Mouse (Mus musculus) heart, embryonic 12.5 days (tissue): ENCODE results near the gene Itga7. TPM values are rescaled to one million over a fixed set of nuclear protein-coding genes. Genes with fewer than 3 reads are reported as not detected.

Experiments used
- ATAC-seq: fragments of 200-750 bp; cut with Nextera tagmentation; 2 replicates; pipeline ENCODE4 v1.8.0; 2017; ENCODE audit warnings: moderate TSS enrichment, moderate library complexity; ENCODE audit not compliant: insufficient number of reproducible peaks, low FRiP score
- H3K27ac ChIP-seq: fragments of 300-500 bp; sonication (generic); 2 replicates; pipeline ENCODE4 v1.5.1; 2016; ENCODE audit warnings: mild to moderate bottlenecking, moderate library complexity; ENCODE audit not compliant: poor library complexity, severe bottlenecking
- H3K27me3 ChIP-seq: fragments of 300-500 bp; sonication (generic); replicated peaks from 2 replicates; pipeline ENCODE4 v1.6.1; 2016; ENCODE audit warnings: mild to moderate bottlenecking, moderate library complexity
- H3K36me3 ChIP-seq: fragments of 300-500 bp; sonication (generic); 2 replicates; pipeline ENCODE4 v1.6.1; 2016; ENCODE audit warnings: mild to moderate bottlenecking, moderate library complexity
- H3K4me1 ChIP-seq: fragments of 300-500 bp; sonication (generic); replicated peaks from 2 replicates; pipeline ENCODE4 v1.6.1; 2016; ENCODE audit warnings: mild to moderate bottlenecking
- H3K4me2 ChIP-seq: fragments of 300-500 bp; sonication (generic); 2 replicates; pipeline ENCODE4 v1.6.1; 2016; ENCODE audit warnings: mild to moderate bottlenecking, moderate library complexity
- H3K4me3 ChIP-seq: fragments of 300-500 bp; sonication (generic); 2 replicates; pipeline ENCODE4 v1.5.1; 2016; ENCODE audit warnings: mild to moderate bottlenecking
- H3K9ac ChIP-seq: fragments of 300-500 bp; sonication (generic); 2 replicates; pipeline ENCODE4 v1.6.1; 2016; ENCODE audit warnings: mild to moderate bottlenecking, moderate library complexity
- H3K9me3 ChIP-seq: fragments of 300-500 bp; sonication (generic); replicated peaks from 2 replicates; pipeline ENCODE4 v1.6.1; 2016; ENCODE audit warnings: mild to moderate bottlenecking, moderate library complexity
- WGBS: fragments of 180-500 bp; shearing (Covaris S2); methylation state at CpG from one replicate; pipeline ENCODE4 v1.1.7; 2016; 5-methylcytosine and 5-hydroxymethylcytosine counted together
- polyA plus RNA-seq: library from polyadenylated mRNA; unstranded; fragments of >200 nt; fragmentation: Nextera tagmentation; extraction: Ambion mirVana; gene quantifications from 2 replicates; pipeline ENCODE4 v1.2.1, GENCODE M21; 2016

Gene Itga7
- 1.4 and 1.5 TPM in 2 replicates for polyA plus RNA-seq

DNA sequence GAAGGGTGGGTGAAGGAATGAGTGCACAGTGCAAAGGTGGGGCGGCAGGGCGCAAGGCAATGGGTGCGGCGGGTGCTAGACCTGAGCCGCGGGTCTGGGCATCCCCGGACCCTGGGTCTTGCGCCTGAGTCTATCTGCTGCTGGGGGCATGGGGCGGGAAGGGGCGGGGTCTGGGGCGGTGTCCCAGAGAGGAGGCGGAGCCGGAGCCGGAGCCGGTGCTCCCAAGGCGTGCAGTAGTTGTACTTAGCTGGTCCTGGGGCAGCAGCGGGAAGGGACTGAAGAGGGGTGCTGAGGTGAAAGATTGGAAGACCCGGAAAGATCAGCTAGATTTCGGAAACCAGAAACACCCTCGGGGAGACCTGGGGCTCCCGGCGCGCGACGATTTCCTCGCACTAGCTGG is at the start of gene Itga7:
Gene Itga7 (plus strand): TSS at position 245 of the 400 bp plus-strand sequence.
- H3K4me3 ChIP-seq: peak within 1 kb of the TSS; percentile 49
- H3K9me3 ChIP-seq: no peaks in the 10 kb centered on the region
- ATAC-seq: peak; percentile 54; the same call in 1 of the 2 replicates
- WGBS: under 1% methylated on average over 26 of the region's 26 CpGs
- peaks cover 24% of the 10 kb centered on the region for H3K4me1 ChIP-seq
- peak within 1 kb of the TSS; percentile 42 for H3K9ac ChIP-seq
- no peak within 1 kb of the TSS for H3K27ac ChIP-seq
- no peaks in the 10 kb centered on the region for H3K36me3 ChIP-seq
- H3K27me3 ChIP-seq: peaks cover 44% of the 10 kb centered on the region
- peak within 1 kb of the TSS; percentile 89 for H3K4me2 ChIP-seq

DNA sequence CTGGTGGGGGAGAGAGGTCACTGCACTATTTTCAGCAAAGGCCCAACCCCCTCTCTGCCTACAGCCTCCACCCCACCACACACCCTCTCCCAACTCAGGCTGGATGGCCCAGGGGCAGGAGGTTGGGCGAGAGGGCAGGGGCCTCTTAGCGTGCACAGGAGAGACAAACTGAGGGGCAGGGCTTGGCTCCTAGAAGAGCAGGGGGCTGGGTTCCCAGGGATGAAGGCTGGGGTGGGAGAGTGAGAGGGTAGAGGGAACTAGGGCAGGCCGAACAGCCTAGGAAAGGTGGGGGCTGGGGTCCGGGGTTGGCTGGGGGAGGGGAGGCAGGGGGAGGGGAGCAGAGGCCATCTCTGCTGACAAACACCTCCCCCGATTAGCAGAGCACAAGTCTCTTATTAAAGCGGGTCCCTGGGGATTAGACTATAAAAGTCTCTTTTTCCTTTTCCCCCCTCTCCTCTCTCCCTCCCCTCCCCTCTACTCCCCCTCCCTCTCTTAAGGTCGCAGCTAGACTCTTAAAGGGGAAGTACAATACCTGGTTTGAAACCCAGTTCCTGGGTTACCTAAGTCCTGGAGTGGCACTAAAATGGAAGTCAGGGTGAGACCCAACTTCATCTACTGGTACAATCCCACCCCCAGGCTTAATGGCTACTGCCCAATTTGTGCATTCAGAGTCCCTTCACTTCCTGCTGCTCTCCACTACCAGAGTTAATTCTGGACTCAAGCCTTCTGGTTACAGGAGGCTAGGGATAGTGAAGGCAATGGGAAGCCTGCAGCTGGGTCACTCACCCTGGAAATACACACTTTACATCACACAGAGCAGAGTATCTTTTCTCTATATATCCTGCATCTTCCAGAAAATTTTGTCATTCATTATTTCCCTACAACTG is 44.4 kb upstream of the Itga7 start:
- H3K9ac ChIP-seq: peak overlapping the region; percentile 62
- peaks cover 16% of the 10 kb centered on the region for H3K36me3 ChIP-seq
- H3K27ac ChIP-seq: peak overlapping the region; percentile 69; the same call in 1 of the 2 replicates
- no peaks in the 10 kb centered on the region for H3K9me3 ChIP-seq
- H3K4me2 ChIP-seq: peak overlapping the region; percentile 85
- H3K27me3 ChIP-seq: peaks cover 9% of the 10 kb centered on the region
- 5% methylated on average over 6 of the region's 7 CpGs for WGBS
- peaks cover 42% of the 10 kb centered on the region for H3K4me1 ChIP-seq
- H3K4me3 ChIP-seq: peak overlapping the region; percentile 66
- ATAC-seq: peak; percentile 39

GRCm38 (mm10) chr10:128889846-128890245 is 43.8 kb upstream of the Itga7 start:
- H3K9ac ChIP-seq: peak overlapping the region; percentile 69; the same call in 1 of the 2 replicates
- peak overlapping the region; percentile 66 for H3K4me3 ChIP-seq
- H3K36me3 ChIP-seq: peaks cover 13% of the 10 kb centered on the region
- H3K4me2 ChIP-seq: peak overlapping the region; percentile 85
- H3K9me3 ChIP-seq: no peaks in the 10 kb centered on the region
- peaks cover 9% of the 10 kb centered on the region for H3K27me3 ChIP-seq
- 15% methylated on average over 2 of the region's 2 CpGs for WGBS
- no peak for ATAC-seq
- peaks cover 43% of the 10 kb centered on the region for H3K4me1 ChIP-seq
- H3K27ac ChIP-seq: peak overlapping the region; percentile 39; the same call in 1 of the 2 replicates

GRCm38 (mm10) chr10:128890383-128891295 is 43.0 kb upstream of the Itga7 start:
- peak overlapping the region; percentile 85 for H3K4me2 ChIP-seq
- peaks cover 8% of the 10 kb centered on the region; the same call in 1 of the 2 replicates for H3K36me3 ChIP-seq
- H3K4me3 ChIP-seq: peak overlapping the region; percentile 66
- no peak for ATAC-seq
- peak overlapping the region; percentile 69 for H3K9ac ChIP-seq
- under 1% methylated on average over 40 of the region's 40 CpGs for WGBS
- H3K4me1 ChIP-seq: peaks cover 49% of the 10 kb centered on the region
- peak overlapping the region; percentile 70 for H3K27ac ChIP-seq
- peaks cover 9% of the 10 kb centered on the region for H3K27me3 ChIP-seq
- H3K9me3 ChIP-seq: no peaks in the 10 kb centered on the region

GRCm38 (mm10) chr10:128891296-128892094 is 42.1 kb upstream of the Itga7 start, which contains the start of gene Gdf11:
Gene Gdf11 (minus strand): TSS chr10:128891718.
- Histone ChIP-seq H3K9me3 (no peaks in the 10 kb centered on the region), H3K4me3 (peak within 1 kb of the TSS; percentile 66), H3K4me1 (peaks cover 50% of the 10 kb centered on the region), H3K36me3 (peaks cover 4% of the 10 kb centered on the region; the same call in 1 of the 2 replicates), H3K27ac (peak within 1 kb of the TSS; percentile 70), H3K27me3 (peaks cover 17% of the 10 kb centered on the region), H3K4me2 (peak within 1 kb of the TSS; percentile 85), H3K9ac (peak within 1 kb of the TSS; percentile 69)
- peak; percentile 70 for ATAC-seq
- WGBS: under 1% methylated on average over 66 of the region's 89 CpGs

DNA sequence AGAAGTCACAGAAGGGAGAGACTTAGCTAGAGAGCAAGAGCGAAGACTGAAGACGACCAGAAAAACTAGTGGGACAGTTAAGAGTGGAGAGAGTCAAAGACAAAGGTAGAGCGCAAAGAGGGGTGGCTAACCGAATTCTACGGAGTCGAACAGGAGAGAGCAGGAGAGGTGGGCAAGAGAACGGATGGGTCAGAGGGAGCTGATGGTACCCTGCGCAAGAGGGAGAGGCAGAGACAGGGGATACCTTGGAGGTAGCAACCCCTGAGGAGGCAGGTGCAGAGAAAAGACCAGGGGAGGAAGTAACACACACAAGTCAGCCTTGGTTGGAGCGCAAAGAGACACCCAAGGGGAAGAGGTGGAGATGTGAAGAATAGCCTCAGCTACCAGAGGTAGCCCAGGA is 41.4 kb upstream of the Itga7 start:
- H3K27ac ChIP-seq: 0 out of 2 replicates have a peak overlapping the region, but pooled peaks have one; percentile 23
- H3K4me1 ChIP-seq: peaks cover 46% of the 10 kb centered on the region

DNA sequence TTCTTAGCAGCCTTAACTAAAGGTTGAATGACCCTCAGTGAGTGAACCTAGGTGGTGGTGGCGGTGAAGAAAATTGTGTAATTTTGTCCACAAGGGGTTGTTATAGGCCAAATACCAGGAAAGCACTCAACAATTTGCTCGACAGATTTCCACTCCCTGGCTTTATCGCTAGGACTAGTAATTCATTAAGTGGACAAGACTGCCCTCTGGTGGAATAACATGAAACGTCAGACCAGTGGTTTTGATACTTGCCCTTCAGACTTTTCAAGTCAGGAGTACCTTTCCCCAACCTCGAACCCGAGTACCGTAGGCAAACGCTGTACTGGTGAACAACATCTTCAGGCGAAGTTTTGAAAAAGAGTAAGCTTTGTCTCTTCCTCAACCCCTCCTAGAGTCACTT is 38.2 kb upstream of the Itga7 start:
- peak overlapping the region; percentile 32 for H3K4me3 ChIP-seq
- ATAC-seq: no peak
- under 1% methylated on average over 9 of the region's 9 CpGs for WGBS
- peak overlapping the region; percentile 50 for H3K4me2 ChIP-seq
- H3K4me1 ChIP-seq: peaks cover 27% of the 10 kb centered on the region
- no peaks in the 10 kb centered on the region for H3K36me3 ChIP-seq
- no peak overlapping the region for H3K27ac ChIP-seq
- peaks cover 26% of the 10 kb centered on the region for H3K27me3 ChIP-seq
- 0 out of 2 replicates have a peak overlapping the region, but pooled peaks have one; percentile 46 for H3K9ac ChIP-seq
- no peaks in the 10 kb centered on the region for H3K9me3 ChIP-seq

More for the DNA sequence above, 41.4 kb upstream of the Itga7 start:
- ATAC-seq: no peak
- WGBS: 2% methylated on average over 9 of the region's 9 CpGs
- Histone ChIP-seq H3K9me3 (no peaks in the 10 kb centered on the region), H3K4me2 (peak overlapping the region; percentile 85), H3K4me3 (peak overlapping the region; percentile 66), H3K36me3 (peaks cover 4% of the 10 kb centered on the region; the same call in 1 of the 2 replicates), H3K27me3 (peaks cover 24% of the 10 kb centered on the region), H3K9ac (peak overlapping the region; percentile 69)

DNA sequence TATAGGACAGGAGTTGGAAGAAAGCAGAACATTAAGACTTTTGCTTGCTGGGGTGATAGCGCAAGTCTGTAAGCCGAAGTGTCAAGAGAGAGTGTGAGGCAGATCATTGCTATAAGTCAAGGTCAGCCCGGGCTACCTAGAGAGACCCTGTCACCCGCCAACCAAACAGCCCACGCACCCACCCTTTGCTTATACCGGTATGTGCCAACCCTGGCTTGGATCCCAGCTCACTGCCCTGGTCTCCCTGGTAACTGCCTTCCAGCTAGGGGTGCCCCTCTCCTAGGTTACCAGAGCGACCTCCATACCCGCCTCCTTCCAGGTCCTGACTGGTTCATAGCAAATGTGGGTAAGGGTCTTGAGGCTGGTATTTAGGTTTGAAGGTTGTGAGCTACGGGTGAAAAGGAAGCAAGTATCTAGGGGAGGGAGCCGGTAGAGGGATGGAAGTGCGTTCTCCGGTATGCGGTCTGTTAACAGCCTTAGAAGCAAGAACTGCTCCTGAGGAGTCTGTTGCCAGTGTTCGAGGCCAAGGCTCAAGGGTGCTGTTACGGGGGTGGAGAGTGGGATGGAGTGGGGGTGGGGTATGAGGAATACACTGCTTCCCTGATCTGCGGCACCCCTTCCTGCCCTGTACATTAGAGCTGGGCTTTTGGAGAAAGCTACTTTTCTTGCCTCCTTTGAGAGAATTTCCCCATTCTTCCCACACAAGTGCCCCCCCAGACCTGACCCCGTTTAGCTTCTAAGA is 37.5 kb upstream of the Itga7 start:
- Histone ChIP-seq H3K27ac (no peak overlapping the region), H3K36me3 (no peaks in the 10 kb centered on the region), H3K4me2 (peak overlapping the region; percentile 50), H3K9ac (peak overlapping the region; percentile 46; the same call in 1 of the 2 replicates), H3K9me3 (no peaks in the 10 kb centered on the region), H3K4me1 (peaks cover 25% of the 10 kb centered on the region), H3K27me3 (peaks cover 26% of the 10 kb centered on the region), H3K4me3 (peak overlapping the region; percentile 32)
- WGBS: 5% methylated on average over 17 of the region's 17 CpGs
- ATAC-seq: no peak

- 39% methylated on average over 1 of the region's 1 CpGs for WGBS
- no peak overlapping the region for H3K4me3 ChIP-seq
- H3K36me3 ChIP-seq: no peaks in the 10 kb centered on the region
- H3K27me3 ChIP-seq: peaks cover 26% of the 10 kb centered on the region
- peaks cover 25% of the 10 kb centered on the region for H3K4me1 ChIP-seq
- H3K4me2 ChIP-seq: no peak overlapping the region
- ATAC-seq: no peak
- no peak overlapping the region for H3K27ac ChIP-seq
- no peak overlapping the region for H3K9ac ChIP-seq
- no peaks in the 10 kb centered on the region for H3K9me3 ChIP-seq
These were observed 36.8 kb upstream of the Itga7 start for GRCm38 (mm10) chr10:128896807-128897206.
